Mouse (Mus musculus) gastrocnemius, postnatal 25 days (tissue): Measurements from ENCODE around the gene Sbk3. TPM values are rescaled to one million over a fixed set of nuclear protein-coding genes. Genes with fewer than 3 reads are reported as not detected.

Experiments
- total RNA-seq, 2 experiments: library from RNA; stranded (reverse); gene quantifications; 1 replicate in 1 of 2; 2 replicates in 1 of 2; pipeline ENCODE4 v1.2.3; 2021

The Sbk3 gene
- total RNA-seq, 2 experiments from 2014 or later, result 0.49 to 3.1 TPM

Other genes with a start within 250 kb of the Sbk3 start
- under 1 TPM in 1 of 2 experiments, not detected in 1; 0.23 TPM for gene Tmem150b, start 245.9 kb downstream of the Sbk3 start, total RNA-seq
- 10 to 100 TPM; 10.7 to 12.3 TPM for gene Kmt5c, start 231.1 kb downstream of the Sbk3 start, total RNA-seq
- gene Cox6b2, start 218.1 kb downstream of the Sbk3 start, total RNA-seq, result 1 to 10 TPM; 1.4 to 2.2 TPM
- not detected for gene Fam71e2, start 199.9 kb downstream of the Sbk3 start, total RNA-seq
- gene Il11, start 188.3 kb downstream of the Sbk3 start, total RNA-seq, result not detected
- gene Tmem190, start 188.2 kb downstream of the Sbk3 start, total RNA-seq, result not detected
- gene Tmem238, start 181.5 kb downstream of the Sbk3 start, total RNA-seq, result 1 to 10 TPM; 6.3 to 6.4 TPM
- 100 to 1,000 TPM; 442 to 471 TPM for gene Rpl28, start 178.3 kb downstream of the Sbk3 start, total RNA-seq
- 10 to 100 TPM; 65.5 to 67.9 TPM for gene Ube2s, start 158.6 kb downstream of the Sbk3 start, total RNA-seq
- not detected for gene Shisa7, start 126.5 kb downstream of the Sbk3 start, total RNA-seq
- gene Isoc2b, start 100.9 kb downstream of the Sbk3 start, total RNA-seq, result 1 to 10 TPM; 4.3 to 4.5 TPM
- 10 to 100 TPM; 21.4 to 24.3 TPM for gene Isoc2a, start 94.0 kb downstream of the Sbk3 start, total RNA-seq
- gene Gm36210, start 64.7 kb downstream of the Sbk3 start, total RNA-seq, result under 1 TPM; 0.21 to 0.36 TPM
- 1 to 10 TPM; 6.8 to 8.3 TPM for gene Zfp628, start 56.0 kb downstream of the Sbk3 start, total RNA-seq
- 1 to 10 TPM; 3.7 to 5.2 TPM for gene Nat14, start 49.1 kb downstream of the Sbk3 start, total RNA-seq
- 10 to 100 TPM; 10.1 to 11.6 TPM for gene Ssc5d, start 45.4 kb downstream of the Sbk3 start, total RNA-seq
- 10 to 100 TPM; 29.0 to 60.0 TPM for gene Sbk2, start 6.8 kb downstream of the Sbk3 start, total RNA-seq
- gene Zfp579, start 25.0 kb upstream of the Sbk3 start, total RNA-seq, result 10 to 100 TPM; 10.2 to 14.9 TPM
- 1 to 10 TPM; 7.1 to 8.7 TPM for gene Zfp524, start 43.2 kb upstream of the Sbk3 start, total RNA-seq
- gene Fiz1, start 43.5 kb upstream of the Sbk3 start, total RNA-seq, result 10 to 100 TPM; 17.7 to 18.2 TPM
- not detected for gene Gm44973, start 44.3 kb upstream of the Sbk3 start, total RNA-seq
- gene Zfp865, start 49.2 kb upstream of the Sbk3 start, total RNA-seq, result 10 to 100 TPM; 10.8 to 12.1 TPM
- not detected for gene Ccdc106, start 49.4 kb upstream of the Sbk3 start, total RNA-seq
- not detected for gene 4632433K11Rik, start 63.0 kb upstream of the Sbk3 start, total RNA-seq
- 1 to 10 TPM; 2.6 to 3.4 TPM for gene Zfp784, start 67.3 kb upstream of the Sbk3 start, total RNA-seq
- gene Zfp580, start 80.4 kb upstream of the Sbk3 start, total RNA-seq, result 1 to 10 TPM; 2.9 to 3.2 TPM
- 10 to 100 TPM; 43.1 to 45.2 TPM for gene U2af2, start 91.0 kb upstream of the Sbk3 start, total RNA-seq
- gene Epn1, start 109.1 kb upstream of the Sbk3 start, total RNA-seq, result 100 to 1,000 TPM; 134 to 145 TPM
- not detected for gene Rfpl4, start 145.8 kb upstream of the Sbk3 start, total RNA-seq
- gene Rasl2-9, start 154.8 kb upstream of the Sbk3 start, total RNA-seq, result 1 to 10 TPM; 2.8 to 3.0 TPM
- gene Vmn1r55, start 178.5 kb upstream of the Sbk3 start, total RNA-seq, result not detected
- gene Vmn1r56, start 225.6 kb upstream of the Sbk3 start, total RNA-seq, result not detected
- not detected for gene Vmn1r57, start 247.3 kb upstream of the Sbk3 start, total RNA-seq